Mouse (Mus musculus): ENCODE data around the gene Ercc2. TPM values are rescaled to one million over a fixed set of nuclear protein-coding genes. Genes with fewer than 3 reads are reported as not detected.

The Ercc2 gene
- total and polyA plus RNA-seq, 3 experiments = 29.0 to 43.8 (median 33.5) TPM

DNA sequence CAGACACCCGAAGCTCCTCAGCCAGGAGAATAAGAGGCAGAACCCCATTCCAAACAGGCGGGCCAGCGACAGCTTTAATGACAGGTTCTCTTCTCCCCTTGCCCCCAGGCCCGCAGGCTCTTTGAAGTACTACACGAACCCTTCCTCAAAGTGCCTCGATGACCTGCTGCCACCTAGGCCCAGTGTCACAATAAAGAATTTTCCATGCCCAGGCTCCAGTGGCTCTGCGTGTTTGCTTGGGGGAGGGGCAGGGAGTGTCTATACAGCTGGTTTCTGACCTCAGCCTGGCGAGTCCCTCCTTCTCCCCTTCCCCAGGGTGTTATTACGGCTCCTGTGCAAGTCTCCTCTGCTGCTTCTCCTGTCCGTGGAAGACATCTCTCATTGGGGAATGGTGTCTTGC lies 25.5 kb upstream of the Ercc2 start:
- peaks cover 30 to 62% of the 10 kb centered on the region in 2 experiments for H3K36me3 ChIP-seq (replicated peaks in 1 of 2; ENCODE audit: control insufficient read depth in 1 of 2, insufficient read depth in 1 of 2, low read length in 1 of 2)
- peaks cover 4% of the 10 kb centered on the region for H3K9me3 ChIP-seq (replicated peaks; ENCODE audit: low read length)
- dilution Hi-C loops (cut with MboI; ENCODE audit: extremely low pct_ligation_motif_present, extremely low pct_unique_long_range_greater_than_20kb, low sequenced_read_pairs) (no loop called here), in situ Hi-C loops (cut with MboI; ENCODE audit: low pct_ligation_motif_present, low pct_unique_long_range_greater_than_20kb, low sequenced_read_pairs) (loop anchor here (10.0 kb wide), 1 partner anchor 192 kb away; the partner anchor contains the start of gene Gipr)
- no peak overlapping the region for H3K4me2 ChIP-seq (ENCODE audit: insufficient read depth, low read depth, poor library complexity, severe bottlenecking)
- no peak for TF ChIP-seq BHLHE40 (IDR thresholded peaks at IDR 0.05; ENCODE audit: low read depth, low read length)
- no peak for TF ChIP-seq E2F4 (IDR thresholded peaks at IDR 0.05; ENCODE audit: insufficient replicate concordance, low read depth, low read length)
- TF ChIP-seq MXI1 (IDR thresholded peaks at IDR 0.05; ENCODE audit: low read depth, low read length) = no peak
- no peak for TF ChIP-seq ETS1 (conservative IDR thresholded peaks at IDR 0.05; ENCODE audit: low read depth, low read length)
- TF ChIP-seq KAT2A (IDR thresholded peaks at IDR 0.05; ENCODE audit: insufficient replicate concordance, low read length) = no peak
- no peak for TF ChIP-seq SIN3A (IDR thresholded peaks at IDR 0.05; ENCODE audit: low read length)
- TF ChIP-seq UBTF (IDR thresholded peaks at IDR 0.05; ENCODE audit: low read depth, low read length) = no peak
- TF ChIP-seq ZMIZ1 (IDR thresholded peaks at IDR 0.05; ENCODE audit: low read depth, low read length) = no peak
- no peak for TF ChIP-seq TCF12 (IDR thresholded peaks at IDR 0.05; ENCODE audit: low read depth, low read length)
- TF ChIP-seq ELF1 (IDR thresholded peaks at IDR 0.05; ENCODE audit: low read depth, low read length) = no peak
- TF ChIP-seq JUND (conservative IDR thresholded peaks at IDR 0.05; ENCODE audit: low read depth, low read length) = no peak
- no peak for TF ChIP-seq CHD2 (IDR thresholded peaks at IDR 0.05; ENCODE audit: low read length)
- TF ChIP-seq NELFE (IDR thresholded peaks at IDR 0.05; ENCODE audit: low read depth, low read length) = no peak
- TF ChIP-seq EP300 (IDR thresholded peaks at IDR 0.05; ENCODE audit: low read length) = no peak
- DNase-seq (ENCODE audit: extremely low read depth) = no peak
- H3K4me3 ChIP-seq (replicated peaks in 1 of 3; ENCODE audit: low read depth in 2 of 3, low read length in 2 of 3, poor library complexity in 1 of 3) = no peak overlapping the region
- H3K9ac ChIP-seq (ENCODE audit: insufficient read depth, low read depth) = no peak overlapping the region
- H3K4me1 ChIP-seq (ENCODE audit: control insufficient read depth in 1 of 2, insufficient read depth in 2 of 2) = peaks cover 8 to 31% of the 10 kb centered on the region in 2 experiments; a peak in 3 of 4 replicates
- H3K27me3 ChIP-seq (replicated peaks) = peaks cover 14% of the 10 kb centered on the region
- no peak overlapping the region for H3K27ac ChIP-seq (ENCODE audit: insufficient read depth, low read depth)
- peaks cover 8% of the 10 kb centered on the region for H3K79me2 ChIP-seq (replicated peaks; ENCODE audit: control insufficient read depth, extremely low read depth, insufficient read depth, poor library complexity, severe bottlenecking)

DNA sequence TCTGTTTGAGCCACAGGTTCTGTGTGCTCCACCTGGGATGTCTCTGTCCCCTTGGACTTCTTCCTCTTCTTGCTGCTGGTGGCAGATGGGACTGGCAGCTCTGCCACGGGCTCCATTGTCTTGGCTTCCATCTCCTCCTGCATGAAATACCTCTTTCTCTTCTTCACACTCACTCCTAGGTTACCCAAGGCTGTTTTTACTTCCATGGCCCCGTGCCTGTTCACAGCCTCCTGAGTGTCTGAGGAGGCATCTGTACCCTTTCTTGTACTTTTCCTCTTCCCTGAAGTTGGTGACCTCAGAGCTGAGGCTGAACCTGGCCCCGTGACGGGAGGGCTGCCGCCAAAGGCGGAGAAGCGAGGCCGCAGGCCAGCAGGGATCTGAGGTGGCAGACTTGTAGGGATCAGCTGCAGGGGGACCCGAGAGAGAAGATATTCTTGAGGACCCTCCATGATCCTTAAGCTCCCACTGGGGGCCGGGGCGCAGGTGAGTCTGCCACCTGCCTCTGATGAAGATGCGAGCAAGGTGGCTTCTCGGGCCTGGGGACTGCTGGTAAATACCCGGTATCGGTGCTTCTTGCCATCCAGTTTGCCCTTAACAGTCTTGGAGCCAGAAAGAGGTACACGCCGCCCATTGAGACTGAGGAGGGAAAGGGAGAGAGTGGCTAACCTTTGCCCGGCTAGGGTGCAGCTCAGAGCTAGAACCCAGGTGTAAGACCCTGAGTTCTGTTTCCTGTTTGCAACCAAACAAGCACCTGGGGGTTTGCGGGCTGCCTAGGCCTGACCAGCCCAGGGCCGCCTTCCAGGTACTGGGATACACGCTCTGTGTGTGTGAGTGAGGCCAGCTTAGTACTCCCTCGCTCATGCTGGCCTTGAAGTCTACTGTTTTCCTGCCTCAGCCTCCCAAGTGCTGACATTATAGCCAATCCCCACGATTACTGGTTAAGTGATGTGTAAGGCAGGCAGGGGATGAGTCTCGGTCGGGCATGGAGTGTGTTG lies 24.1 kb upstream of the Ercc2 start:
- Histone ChIP-seq H3K4me1 (ENCODE audit: control insufficient read depth in 1 of 2, insufficient read depth in 2 of 2) (peaks cover 8 to 31% of the 10 kb centered on the region in 2 experiments; a peak in 3 of 4 replicates), H3K9me3 (replicated peaks; ENCODE audit: low read length) (peaks cover 4% of the 10 kb centered on the region), H3K9ac (ENCODE audit: insufficient read depth, low read depth) (no peak overlapping the region), H3K27ac (ENCODE audit: insufficient read depth, low read depth) (no peak overlapping the region), H3K79me2 (replicated peaks; ENCODE audit: control insufficient read depth, extremely low read depth, insufficient read depth, poor library complexity, severe bottlenecking) (peaks cover 8% of the 10 kb centered on the region), H3K4me3 (replicated peaks in 1 of 3; ENCODE audit: low read depth in 2 of 3, low read length in 2 of 3, poor library complexity in 1 of 3) (peak overlapping the region in 1 of 3 experiments; percentile 73), H3K4me2 (ENCODE audit: insufficient read depth, low read depth, poor library complexity, severe bottlenecking) (peak overlapping the region; percentile 63; the same call in 1 of the 2 replicates), H3K36me3 (replicated peaks in 1 of 2; ENCODE audit: control insufficient read depth in 1 of 2, insufficient read depth in 1 of 2, low read length in 1 of 2) (peaks cover 27 to 49% of the 10 kb centered on the region in 2 experiments), H3K27me3 (replicated peaks) (peaks cover 28% of the 10 kb centered on the region)
- in situ Hi-C loops (cut with MboI; ENCODE audit: low pct_ligation_motif_present, low pct_unique_long_range_greater_than_20kb, low sequenced_read_pairs) (loop anchor here (10.0 kb wide), 1 partner anchor 193 kb away; the partner anchor contains the start of gene Gipr), dilution Hi-C loops (cut with MboI; ENCODE audit: extremely low pct_ligation_motif_present, extremely low pct_unique_long_range_greater_than_20kb, low sequenced_read_pairs) (no loop called here)
- TF ChIP-seq MAFK (IDR thresholded peaks at IDR 0.05; ENCODE audit: insufficient replicate concordance, low read length) (no peak), GABPA (IDR thresholded peaks at IDR 0.05; ENCODE audit: insufficient replicate concordance, low read depth, low read length) (no peak), ELF1 (IDR thresholded peaks at IDR 0.05; ENCODE audit: low read depth, low read length) (no peak), SIN3A (IDR thresholded peaks at IDR 0.05; ENCODE audit: low read length) (no peak), TCF12 (IDR thresholded peaks at IDR 0.05; ENCODE audit: low read depth, low read length) (no peak), ZMIZ1 (IDR thresholded peaks at IDR 0.05; ENCODE audit: low read depth, low read length) (no peak), MAZ (IDR thresholded peaks at IDR 0.05; ENCODE audit: low read depth, low read length) (no peak), EP300 (IDR thresholded peaks at IDR 0.05; ENCODE audit: low read length) (no peak), MEF2A (IDR thresholded peaks at IDR 0.05; ENCODE audit: borderline replicate concordance, low read depth, low read length) (no peak), IRF4 (IDR thresholded peaks at IDR 0.05; ENCODE audit: low read depth, low read length) (no peak), JUN (IDR thresholded peaks at IDR 0.05; ENCODE audit: insufficient read depth, low read depth, low read length) (no peak), USF2 (conservative IDR thresholded peaks at IDR 0.05; ENCODE audit: low read depth, low read length) (no peak), ZNF384 (IDR thresholded peaks at IDR 0.05; ENCODE audit: low read depth, low read length) (no peak), E2F4 (IDR thresholded peaks at IDR 0.05; ENCODE audit: insufficient replicate concordance, low read depth, low read length) (no peak), SMC3 (IDR thresholded peaks at IDR 0.05; ENCODE audit: low read depth, low read length) (no peak), MAX (IDR thresholded peaks at IDR 0.05; ENCODE audit: low read length) (no peak), NRF1 (IDR thresholded peaks at IDR 0.05; ENCODE audit: low read depth, low read length) (no peak), PAX5 (IDR thresholded peaks at IDR 0.05; ENCODE audit: low read length) (no peak), USF1 (IDR thresholded peaks at IDR 0.05; ENCODE audit: low read depth, low read length) (no peak), KAT2A (IDR thresholded peaks at IDR 0.05; ENCODE audit: insufficient replicate concordance, low read length) (no peak)
- DNase-seq (ENCODE audit: extremely low read depth) = no peak
